Mouse (Mus musculus): Measurements from ENCODE around the gene Rbfox3. TPM values are rescaled to one million over a fixed set of nuclear protein-coding genes. Genes with fewer than 3 reads are reported as not detected.

The Rbfox3 gene
- total RNA-seq, 2 experiments from 2014 or later: 276 to 303 TPM

DNA sequence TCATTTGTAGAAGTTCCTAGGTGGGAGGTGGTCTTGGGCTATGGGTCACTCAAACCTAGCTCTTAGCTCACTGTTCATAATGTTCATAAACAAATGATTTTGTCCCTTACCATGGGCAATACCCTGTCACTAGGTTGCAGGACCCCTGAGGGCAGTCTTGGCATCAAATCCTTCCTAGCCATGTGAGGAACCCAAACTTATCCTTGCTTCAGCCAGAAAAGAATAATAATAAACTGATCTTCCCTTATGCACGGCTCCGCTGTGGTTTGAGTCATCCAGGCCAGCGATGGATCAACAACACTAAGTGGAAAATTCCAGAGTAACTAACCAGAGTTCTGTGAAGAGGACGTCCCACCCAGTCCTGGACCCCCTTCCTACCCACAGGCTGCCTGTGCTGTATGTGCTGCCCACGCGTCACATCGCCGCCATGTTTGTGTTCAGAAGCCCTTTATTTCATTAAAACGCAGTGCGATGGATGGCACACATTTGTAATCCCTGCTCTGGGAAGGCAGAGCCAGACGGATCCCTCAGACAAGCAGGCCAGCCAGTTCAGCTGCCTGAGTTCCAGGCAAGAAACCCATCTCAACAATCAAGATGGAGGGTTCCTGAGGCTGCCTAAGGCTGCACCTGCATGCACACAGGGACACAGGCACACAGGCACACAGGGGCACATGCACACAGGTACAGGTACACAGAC, 25.0 kb downstream of the Rbfox3 start:
- Histone ChIP-seq H3K27ac (peak overlapping the region; percentile 89), H3K4me3 (no peak overlapping the region)
- TF ChIP-seq CTCF (conservative IDR thresholded peaks at IDR 0.05): no peak
- DNase-seq (ENCODE audit: low spot score in 2 of 2): no peak

GRCm38 (mm10) chr11:118885604-118886003, 25.8 kb downstream of the Rbfox3 start:
- H3K27ac ChIP-seq: peak overlapping the region; percentile 89
- DNase-seq (ENCODE audit: low spot score in 2 of 2): no peak

DNA sequence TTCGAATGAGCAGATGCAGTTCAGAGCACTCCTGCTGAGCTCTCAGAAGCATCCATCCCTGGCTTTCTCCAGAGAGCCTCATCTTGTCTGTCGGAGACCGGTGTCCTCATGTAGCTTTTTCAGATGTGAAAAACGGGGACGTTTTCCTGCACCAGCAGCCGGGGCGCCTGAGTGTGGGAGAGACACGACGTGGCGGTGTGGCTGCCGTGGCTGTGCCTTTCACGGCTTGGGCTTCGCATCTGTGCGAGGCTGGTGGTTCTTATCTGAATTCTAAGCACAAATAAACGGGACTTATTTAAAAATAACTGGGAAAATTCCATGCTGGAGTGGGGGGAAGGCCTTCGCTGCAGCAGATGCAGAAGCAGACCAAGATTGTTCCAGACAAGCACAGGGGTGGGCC, 26.3 kb downstream of the Rbfox3 start:
- H3K27ac ChIP-seq: peak overlapping the region; percentile 89
- no peak for TF ChIP-seq CTCF (conservative IDR thresholded peaks at IDR 0.05)
- no peak overlapping the region for H3K4me3 ChIP-seq
- DNase-seq (ENCODE audit: low spot score in 2 of 2): peak; percentile 42 to 51

More at GRCm38 (mm10) chr11:118885604-118886003, 25.8 kb downstream of the Rbfox3 start:
- no peak overlapping the region for H3K4me3 ChIP-seq
- TF ChIP-seq CTCF (conservative IDR thresholded peaks at IDR 0.05): no peak

- H3K4me3 ChIP-seq: no peak overlapping the region
- peak overlapping the region; percentile 89 for H3K27ac ChIP-seq
- TF ChIP-seq CTCF (conservative IDR thresholded peaks at IDR 0.05): no peak
- no peak for DNase-seq (ENCODE audit: low spot score in 2 of 2)
Measured at GRCm38 (mm10) chr11:118883143-118883542, 28.3 kb downstream of the Rbfox3 start.

DNA sequence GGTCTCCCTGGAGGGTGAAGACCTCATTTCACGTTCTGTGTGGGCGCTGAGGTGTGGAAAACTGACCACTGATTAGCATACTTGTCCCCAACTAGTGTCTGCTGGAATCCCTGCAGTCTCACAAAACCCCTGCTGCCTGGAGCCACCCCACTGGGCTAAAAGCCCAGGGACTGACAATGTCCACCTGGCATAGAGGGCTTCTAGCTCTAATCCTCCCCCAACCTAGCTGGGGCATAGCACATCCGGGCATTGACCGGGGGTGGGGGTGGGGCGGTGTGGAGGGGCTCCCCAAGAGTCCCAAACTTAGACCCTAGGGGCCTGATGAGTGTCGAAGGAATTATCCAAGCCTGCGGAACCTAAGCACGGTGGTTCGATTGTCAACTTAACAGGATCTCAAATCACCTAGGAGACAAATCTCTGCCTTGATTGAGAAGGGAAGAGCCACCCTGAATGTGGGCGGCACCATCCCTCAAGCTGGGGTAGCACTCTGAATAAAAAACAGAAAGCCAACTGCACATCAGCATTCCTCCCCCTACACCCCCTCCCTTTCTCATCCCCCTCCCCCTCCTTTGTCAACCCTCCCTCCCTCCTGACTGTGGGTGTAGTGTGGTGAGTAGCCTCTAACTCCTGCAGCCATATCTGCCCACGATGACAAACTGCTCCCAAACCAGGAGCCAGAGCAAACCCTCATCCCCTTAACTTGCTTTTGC, 29.5 kb downstream of the Rbfox3 start:
- no peak for TF ChIP-seq CTCF (conservative IDR thresholded peaks at IDR 0.05)
- peak in 1 of 2 experiments; percentile 55 for DNase-seq (ENCODE audit: low spot score in 2 of 2)
- H3K4me3 ChIP-seq: no peak overlapping the region
- H3K27ac ChIP-seq: peak overlapping the region; percentile 89

GRCm38 (mm10) chr11:118879466-118880150, 31.8 kb downstream of the Rbfox3 start:
- peak; percentile 49 for TF ChIP-seq CTCF (conservative IDR thresholded peaks at IDR 0.05)
- no peak overlapping the region for H3K4me3 ChIP-seq
- DNase-seq (ENCODE audit: low spot score in 2 of 2): no peak
- peak overlapping the region; percentile 39; the same call in 1 of the 2 replicates for H3K27ac ChIP-seq

GRCm38 (mm10) chr11:118878605-118879245, 32.7 kb downstream of the Rbfox3 start:
- Histone ChIP-seq H3K27ac (peak overlapping the region; percentile 39; the same call in 1 of the 2 replicates), H3K4me3 (no peak overlapping the region)
- no peak for DNase-seq (ENCODE audit: low spot score in 2 of 2)
- TF ChIP-seq CTCF (conservative IDR thresholded peaks at IDR 0.05): no peak

- Histone ChIP-seq H3K4me3 (no peak overlapping the region), H3K27ac (peak overlapping the region; percentile 63)
- no peak for DNase-seq (ENCODE audit: low spot score in 2 of 2)
- TF ChIP-seq CTCF (conservative IDR thresholded peaks at IDR 0.05): peak; percentile 71
Measured at GRCm38 (mm10) chr11:118875243-118875897, 36.0 kb downstream of the Rbfox3 start.

DNA sequence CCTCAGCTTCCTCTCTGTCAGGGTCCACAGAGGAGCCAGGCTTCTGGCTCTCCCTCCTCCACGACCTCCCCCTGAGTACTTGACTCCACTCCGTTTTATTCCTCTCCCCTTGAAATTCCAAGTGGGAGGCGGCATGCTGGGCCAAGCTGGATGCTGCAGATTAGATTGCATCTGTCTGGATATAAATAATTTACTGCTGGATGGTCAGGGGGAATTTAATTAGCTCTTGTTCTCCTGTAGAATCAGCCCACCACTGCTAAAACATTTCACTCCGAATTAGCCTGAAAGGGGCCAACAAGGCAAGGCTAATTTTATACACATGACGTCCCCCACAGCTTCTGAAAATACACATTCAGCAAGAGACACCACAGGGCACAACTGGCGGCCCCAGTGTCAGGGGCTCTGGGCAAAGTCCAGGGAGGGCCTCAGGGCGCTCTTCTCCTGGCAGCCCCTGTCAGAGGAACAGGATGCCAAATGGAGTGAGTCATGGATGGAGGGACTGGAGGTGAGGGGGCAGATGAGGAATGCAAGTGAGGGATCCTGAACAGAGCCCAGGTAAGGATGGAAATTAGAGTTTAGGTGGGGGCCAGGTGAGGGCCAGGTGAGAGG, 36.8 kb downstream of the Rbfox3 start:
- no peak for DNase-seq (ENCODE audit: low spot score in 2 of 2)
- Histone ChIP-seq H3K4me3 (no peak overlapping the region), H3K27ac (peak overlapping the region; percentile 77)
- no peak for TF ChIP-seq CTCF (conservative IDR thresholded peaks at IDR 0.05)

- Histone ChIP-seq H3K4me3 (no peak overlapping the region), H3K27ac (peak overlapping the region; percentile 77)
- DNase-seq (ENCODE audit: low spot score in 2 of 2): no peak
- no peak for TF ChIP-seq CTCF (conservative IDR thresholded peaks at IDR 0.05)
Measured at GRCm38 (mm10) chr11:118874022-118874421, 37.4 kb downstream of the Rbfox3 start.

- no peak for TF ChIP-seq CTCF (conservative IDR thresholded peaks at IDR 0.05)
- DNase-seq (ENCODE audit: low spot score in 2 of 2): no peak
- Histone ChIP-seq H3K4me3 (no peak overlapping the region), H3K27ac (peak overlapping the region; percentile 61; the same call in 1 of the 2 replicates)
Measured at GRCm38 (mm10) chr11:118871527-118871926, 39.9 kb downstream of the Rbfox3 start.

GRCm38 (mm10) chr11:118863360-118863759, 48.0 kb downstream of the Rbfox3 start:
- DNase-seq (ENCODE audit: low spot score in 2 of 2): no peak
- Histone ChIP-seq H3K4me3 (no peak overlapping the region), H3K27ac (peak overlapping the region; percentile 83)
- TF ChIP-seq CTCF (conservative IDR thresholded peaks at IDR 0.05): no peak

Data from layer of hippocampus, adult 2 months (tissue).